Comparison of ENCODE assay signal across 9 mouse cellular contexts in genomic region chr16:44361921-44362890, GRCm38 (mm10). TPM values are rescaled to one million over a fixed set of nuclear protein-coding genes. Genes with fewer than 3 reads are reported as not detected.
A peak's percentile ranks its signal among the peaks of the same experiment; 100 is the strongest.
DNase-seq lines count a peak whose midpoint lies in the region; ATAC-seq and TF ChIP-seq lines count a peak whose summit lies in the region.
"Had no signal": no experiment of that assay in that cellular context is flagged by ENCODE, and none has a peak within 500 bp of the region (broad histone marks: within the 10 kb centered on the region; RNA-seq: fewer than 3 reads in every experiment).

No protein-coding gene starts in this region.

- peak; percentile 47 for DNase-seq in gastrocnemius, adult 2 months
- DNase-seq in gastrocnemius, postnatal 36 days, result no peak
- no peak for DNase-seq in neural tube, embryonic 10.5 days (ENCODE audit: extremely low spot score, low spot score)
- DNase-seq in cerebellum, adult 11-12 months, result peak; percentile 32
- peak; percentile 22 for DNase-seq in retina, adult 2 months (ENCODE audit: low read depth, low spot score)
- no peak for DNase-seq in right cerebral cortex, postnatal 4 days

- WGBS in neural tube, embryonic 14.5 days, result 91% methylated on average over 10 of the region's 10 CpGs

- no peak overlapping the region for H3K4me2 ChIP-seq in neural tube, embryonic 14.5 days (ENCODE audit: low read depth, low read length)

- H3K27me3 ChIP-seq in neural tube, embryonic 14.5 days (ENCODE audit: control insufficient read depth, insufficient read depth, low read length), result no peaks in the 10 kb centered on the region

- peak overlapping the region; percentile 77 for H3K27ac ChIP-seq in gastrocnemius, adult 2 months
- no peak overlapping the region for H3K27ac ChIP-seq in neural tube, embryonic 14.5 days (ENCODE audit: low read depth, low read length)

- no peak overlapping the region for H3K9ac ChIP-seq in neural tube, embryonic 14.5 days (replicated peaks; ENCODE audit: low read depth, low read length)

- 0 out of 2 replicates have a peak, but pooled peaks have one; percentile 49 for ATAC-seq in neural tube, embryonic 14.5 days (ENCODE audit: low read depth)
- peak; percentile 42 for ATAC-seq in inflammation-experienced regulatory T-cells, adult 6 months

- no peaks in the 10 kb centered on the region for H3K9me3 ChIP-seq in neural tube, embryonic 14.5 days (ENCODE audit: control insufficient read depth, low read length)

- H3K4me3 ChIP-seq in gastrocnemius, adult 2 months, result no peak overlapping the region
- H3K4me3 ChIP-seq in neural tube, embryonic 14.5 days (ENCODE audit: low read depth, low read length), result no peak overlapping the region
- H3K4me3 ChIP-seq: myocyte had no signal

- intact Hi-C loops in gastrocnemius, adult 2 months (cut with DNase I), result loop anchor here (1.0 to 10.0 kb wide), 4 partner anchors 63 to 247 kb away; no protein-coding TSS in a partner anchor
- intact Hi-C loops in gastrocnemius, postnatal 36 days (cut with DNase I), result loop anchor here (1.0 kb wide), 1 partner anchor 119 kb away; no protein-coding TSS in a partner anchor

- H3K36me3 ChIP-seq in neural tube, embryonic 14.5 days (ENCODE audit: control insufficient read depth, insufficient read depth, low read length), result no peaks in the 10 kb centered on the region

- no peaks in the 10 kb centered on the region for H3K4me1 ChIP-seq in neural tube, embryonic 14.5 days (ENCODE audit: control insufficient read depth, insufficient read depth, low read length)

- peak; percentile 90 for TF ChIP-seq CTCF in gastrocnemius, adult 2 months (IDR thresholded peaks at IDR 0.05)

RNA-seq across cellular contexts. Expression of gene Spice1, which starts 15.3 kb away (rescaled TPM):
- total RNA-seq in gastrocnemius, adult 2 months (2021), result 1 to 10 TPM; 6.6 to 7.7 TPM
- total RNA-seq in gastrocnemius, postnatal 36 days (2021), result 1 to 10 TPM; 6.1 to 7.9 TPM
- polyA plus RNA-seq in neural tube, embryonic 14.5 days (2014; fragmentation: Nextera tagmentation; extraction: Ambion mirVana), result 11.5 and 12.4 TPM in 2 replicates
- polyA plus RNA-seq in inflammation-experienced regulatory T-cells, adult 6 months (2017; shearing (Covaris generic)), result 10 to 100 TPM; 22.2 to 25.8 (median 25.3) TPM

RNA-seq across cellular contexts. Expression of gene Sidt1, which starts 29.2 kb away (rescaled TPM):
- total RNA-seq in gastrocnemius, adult 2 months (2021), result under 1 TPM; 0.08 to 0.11 TPM
- total RNA-seq in gastrocnemius, postnatal 36 days (2021), result under 1 TPM; 0.18 to 0.30 TPM
- polyA plus RNA-seq in neural tube, embryonic 14.5 days (2014; fragmentation: Nextera tagmentation; extraction: Ambion mirVana), result 10.6 and 12.0 TPM in 2 replicates
- 10 to 100 TPM; 26.2 to 29.9 (median 29.5) TPM for polyA plus RNA-seq in inflammation-experienced regulatory T-cells, adult 6 months (2017; shearing (Covaris generic))
- polyA plus RNA-seq: myocyte had no signal

RNA-seq across cellular contexts. Expression of gene Cfap44, which starts 32.4 kb away (rescaled TPM):
- not detected for total RNA-seq in gastrocnemius, adult 2 months (2021)
- not detected for total RNA-seq in gastrocnemius, postnatal 36 days (2021)
- polyA plus RNA-seq in neural tube, embryonic 14.5 days (2014; fragmentation: Nextera tagmentation; extraction: Ambion mirVana), result 3.7 and 7.6 TPM in 2 replicates
- polyA plus RNA-seq in inflammation-experienced regulatory T-cells, adult 6 months (2017; shearing (Covaris generic)), result not detected
- polyA plus RNA-seq: myocyte had no signal

Comparison
In these comparisons a context has a peak if more than half of its experiments do, and no peak if none do; other contexts are left out.
1. DNase-seq: peak in gastrocnemius, adult 2 months (single experiment), cerebellum, adult 11-12 months (single experiment) and retina, adult 2 months (single experiment); none in gastrocnemius, postnatal 36 days (0 of 2), neural tube, embryonic 10.5 days (single experiment) and right cerebral cortex, postnatal 4 days (single experiment).